Mouse (Mus musculus) spleen, adult 2 months (tissue): ENCODE data around the gene Samd4b.

Experiments used
- CTCF ChIP-seq: fragments of 200-500 bp; IDR thresholded peaks from 2 replicates; pipeline ENCODE4 v1.5.1; 2011; ENCODE audit warnings: mild to moderate bottlenecking, inconsistent platforms; ENCODE audit not compliant: insufficient read depth, insufficient read length, insufficient replicate concordance; ENCODE audit errors: extremely low read depth
- POLR2A ChIP-seq: fragments of 200-500 bp; IDR thresholded peaks from 2 replicates; pipeline ENCODE4 v1.6.1; 2011; ENCODE audit warnings: low read depth, low read length, inconsistent platforms

- TF ChIP-seq CTCF (no peak), POLR2A (no peak)
Observed at GRCm38 (mm10) chr7:28444344-28444974, 153.5 kb downstream of the Samd4b start.
